Comparison of ENCODE assay signal across 8 mouse cellular contexts in genomic region chr11:120727169-120727527, GRCm38 (mm10). TPM values are rescaled to one million over a fixed set of nuclear protein-coding genes. Genes with fewer than 3 reads are reported as not detected.
DNase-seq lines count a peak whose midpoint lies in the region.

Dcxr (minus strand) TSS chr11:120727281.

- intact Hi-C loops in gastrocnemius, postnatal 14 days (cut with DNase I; ENCODE audit: low total_unique reads) = no loop called here
- intact Hi-C loops in left cerebral cortex, postnatal 10 days (cut with DNase I) = no loop called here

- peak; percentile 21 for DNase-seq in thymus, postnatal 0 days (ENCODE audit: low spot score)
- no peak for DNase-seq in thymus, postnatal 14 days
- DNase-seq in embryo, embryonic 11 days = peak; percentile 91
- DNase-seq in gastrocnemius, postnatal 14 days = peak; percentile 89
- peak; percentile 81 for DNase-seq in induced T-regulatory cell, adult 2 months (ENCODE audit: low read depth)
- peak; percentile 73 to 91 for DNase-seq in left cerebral cortex, postnatal 10 days (ENCODE audit: extremely low spot score in 1 of 2, low spot score in 2 of 2)
- DNase-seq in right cerebral cortex, postnatal 14 days = peak; percentile 68

- H3K4me3 ChIP-seq in megakaryocyte, embryonic 14.5 days (replicated peaks) = peak within 1 kb of the TSS; percentile 100

- peaks cover 59% of the 10 kb centered on the region for H3K4me1 ChIP-seq in megakaryocyte, embryonic 14.5 days

- H3K36me3 ChIP-seq in megakaryocyte, embryonic 14.5 days (replicated peaks; ENCODE audit: low read length) = peaks cover 26% of the 10 kb centered on the region

- no peaks in the 10 kb centered on the region for H3K9me3 ChIP-seq in megakaryocyte, embryonic 14.5 days

- H3K27me3 ChIP-seq in megakaryocyte, embryonic 14.5 days (replicated peaks) = peaks cover 41% of the 10 kb centered on the region

RNA-seq across cellular contexts. Expression of gene Dcxr, which starts in this region (rescaled TPM):
- 78.7 and 80.4 TPM in 2 replicates for polyA plus RNA-seq in thymus, postnatal 0 days (2015; fragmentation: Nextera tagmentation; extraction: Ambion mirVana)
- total RNA-seq in gastrocnemius, postnatal 14 days (2021) = 1 to 10 TPM; 5.4 to 6.2 TPM
- 1 to 10 TPM; 5.9 to 6.4 TPM for total RNA-seq in left cerebral cortex, postnatal 10 days (2021)
- 100 and 241 TPM in 2 replicates for polyA plus RNA-seq in megakaryocyte, embryonic 14.5 days (2012; ENCODE audit: insufficient read depth, low replicate concordance)
